Mouse (Mus musculus): Measurements from ENCODE around the gene Ctdsp2. TPM values are rescaled to one million over a fixed set of nuclear protein-coding genes. Genes with fewer than 3 reads are reported as not detected.
A peak's percentile ranks its signal among the peaks of the same experiment; 100 is the strongest.

The Ctdsp2 gene
- total RNA-seq (2021): 10 to 100 TPM; 81.2 to 83.8 TPM
- long read RNA-seq, experiment 1, full-length matches to known transcripts: 22 of 30 reads
- long read RNA-seq, experiment 1, partial matches to known transcripts: 1 of 30 reads
- long read RNA-seq, experiment 1, other reads (novel, unspliced or antisense): 7 of 30 reads
- long read RNA-seq, experiment 2, full-length matches to known transcripts: 7 of 22 reads
- long read RNA-seq, experiment 2, partial matches to known transcripts: 1 of 22 reads
- long read RNA-seq, experiment 2, other reads (novel, unspliced or antisense): 14 of 22 reads

DNA sequence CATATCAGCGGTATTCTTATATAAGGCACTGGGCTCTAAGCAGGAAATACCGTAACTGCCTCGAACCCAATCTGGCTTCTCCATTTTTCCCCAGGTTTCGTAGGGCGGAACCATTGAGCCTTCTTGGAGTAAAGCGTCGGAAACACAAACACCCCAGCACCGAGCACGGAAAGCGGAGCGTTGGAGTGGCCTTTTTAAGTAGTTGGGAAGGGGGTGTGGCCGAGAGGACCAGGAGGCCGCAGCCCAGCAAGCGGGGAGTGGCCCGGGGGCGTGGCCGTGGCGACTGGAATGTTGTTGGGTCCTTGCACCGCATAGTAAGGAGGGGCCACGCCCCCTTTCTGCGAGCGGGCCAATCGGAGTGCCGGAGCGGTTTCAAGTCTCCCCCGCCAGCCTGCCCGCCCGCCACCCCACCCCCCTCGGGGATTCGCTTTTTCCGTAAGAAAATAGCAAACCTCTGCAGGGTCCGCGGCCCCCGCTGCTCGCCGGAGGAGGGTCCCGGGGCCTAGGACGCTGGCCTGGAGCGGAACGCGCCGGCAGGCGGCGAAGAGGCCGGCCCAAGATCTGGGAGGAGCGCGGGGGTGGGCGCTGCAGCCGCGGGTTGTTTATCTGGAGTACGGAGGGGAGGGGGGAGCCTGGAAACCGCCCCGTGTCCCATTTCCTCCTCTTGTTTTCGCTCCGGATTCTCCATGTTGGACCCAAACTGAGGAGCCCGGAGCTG lies at the start of gene Ctdsp2:
TSS of gene Ctdsp2 (plus strand) at position 441 of the 718 bp plus-strand sequence.
- DNase-seq (ENCODE audit: low spot score in 2 of 2): peak; percentile 99 to 100

DNA sequence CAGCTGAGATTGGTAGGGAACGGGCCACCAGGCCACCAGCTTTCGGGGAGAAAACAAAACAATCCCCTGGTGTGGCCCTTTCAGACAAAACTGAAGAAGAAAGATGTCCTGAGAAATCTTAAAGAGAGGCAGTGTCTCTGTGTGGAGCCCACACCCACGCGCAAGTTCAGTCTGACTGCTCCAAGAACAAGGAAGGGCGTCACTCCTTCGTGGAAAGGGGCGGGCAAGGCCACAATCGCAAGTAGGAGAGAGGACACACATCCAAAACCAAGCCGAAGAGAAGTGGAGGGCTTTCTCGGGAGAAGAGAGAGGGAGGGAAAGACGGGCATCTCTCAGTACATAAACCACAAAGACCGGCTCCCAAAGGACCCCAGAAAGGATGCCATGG lies 49.7 kb upstream of the Ctdsp2 start:
- peak in 1 of 2 experiments; percentile 41 for DNase-seq (ENCODE audit: low spot score in 2 of 2)

DNA sequence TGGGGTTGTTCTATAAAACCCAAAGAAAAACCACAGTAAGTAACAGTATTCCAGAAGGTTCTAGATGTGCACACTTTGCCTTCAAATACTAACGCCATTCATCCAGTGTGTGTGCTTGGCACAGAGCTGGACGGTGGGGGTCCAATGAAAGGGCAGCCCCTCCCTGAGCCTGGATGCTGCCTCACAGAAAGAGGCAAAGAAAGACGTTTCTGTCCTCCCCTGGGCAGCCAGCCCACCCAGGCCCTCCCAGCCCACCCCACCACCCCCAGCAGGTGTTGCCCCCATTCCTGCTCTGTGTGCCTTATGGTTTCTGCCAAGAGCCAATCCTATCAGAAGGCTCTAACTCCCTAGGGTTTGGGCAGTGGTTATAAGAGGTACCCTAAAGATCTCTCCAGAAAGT lies 49.0 kb upstream of the Ctdsp2 start:
- DNase-seq (ENCODE audit: low spot score in 2 of 2): no peak

DNA sequence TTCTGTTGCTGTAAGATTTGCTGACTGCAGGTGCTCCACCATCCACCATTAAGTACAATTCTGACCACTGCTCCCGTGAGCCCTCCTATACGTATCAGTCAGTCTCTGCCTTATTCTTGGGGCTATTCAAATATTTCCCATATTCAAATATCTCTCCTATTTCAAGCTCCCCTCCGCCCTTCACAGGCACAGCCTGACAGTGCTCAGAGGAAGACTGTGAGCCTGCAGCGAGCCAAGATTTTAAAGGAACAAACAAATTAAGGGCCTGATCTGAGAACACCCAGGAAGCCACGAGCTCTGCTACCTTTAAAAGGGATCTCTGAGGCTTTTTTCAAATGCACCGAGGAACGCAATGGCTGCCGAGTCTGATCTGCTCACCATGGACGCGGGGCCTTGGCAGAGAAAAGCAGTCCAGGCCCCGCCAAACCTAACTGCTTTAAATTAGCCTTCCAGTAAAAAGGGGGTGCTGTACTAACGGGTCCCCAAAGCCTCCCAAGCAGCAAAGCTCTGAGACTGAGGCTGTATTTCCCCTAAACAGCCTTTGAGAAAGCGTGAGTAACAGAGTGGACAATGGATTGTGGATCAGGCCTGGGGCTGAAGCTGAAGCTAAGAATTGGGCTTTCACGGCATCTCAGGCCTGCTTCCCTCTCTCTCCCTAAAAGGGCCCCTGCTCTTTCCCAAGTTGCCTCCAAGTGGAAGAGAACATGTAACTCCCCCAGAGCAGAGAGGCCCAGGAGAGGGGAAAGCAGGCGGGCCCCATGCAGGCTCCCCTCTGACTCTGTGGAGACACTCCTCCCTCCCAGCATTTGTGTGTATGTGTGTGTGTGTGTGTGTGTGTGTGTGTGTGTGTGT lies 48.0 kb upstream of the Ctdsp2 start:
- DNase-seq (ENCODE audit: low spot score in 2 of 2): no peak

DNA sequence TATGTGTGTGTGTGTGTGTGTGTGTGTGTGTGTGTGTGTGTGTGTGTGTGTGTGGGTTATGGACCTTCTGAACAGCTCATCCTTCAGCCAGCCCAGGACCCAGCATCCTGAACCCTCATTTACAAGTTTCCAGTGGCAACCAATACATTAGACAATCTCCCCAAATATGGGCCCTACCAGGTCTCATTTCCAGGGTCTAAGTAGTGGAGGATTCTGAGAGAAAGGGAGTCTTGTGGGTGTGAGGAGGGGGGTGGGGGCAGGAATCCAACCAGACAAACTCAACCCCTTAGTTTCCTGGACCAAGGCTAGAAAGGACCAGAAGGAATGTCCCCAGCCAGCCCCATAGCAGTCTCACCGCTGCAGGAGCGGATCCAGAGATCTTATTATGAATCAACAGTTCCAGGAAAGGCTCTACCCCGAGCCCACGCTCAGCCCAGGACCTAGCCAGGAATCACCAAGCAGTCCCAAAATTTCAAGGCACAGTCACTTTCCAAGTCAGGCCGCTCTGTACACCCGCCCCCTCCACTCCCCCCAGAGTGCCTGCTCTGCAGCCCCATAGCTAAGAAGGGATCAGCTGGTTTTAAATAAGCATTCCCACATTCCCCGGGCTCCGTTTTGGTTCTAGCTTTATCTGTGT lies 47.3 kb upstream of the Ctdsp2 start:
- DNase-seq (ENCODE audit: low spot score in 2 of 2): peak; percentile 54 to 76

DNA sequence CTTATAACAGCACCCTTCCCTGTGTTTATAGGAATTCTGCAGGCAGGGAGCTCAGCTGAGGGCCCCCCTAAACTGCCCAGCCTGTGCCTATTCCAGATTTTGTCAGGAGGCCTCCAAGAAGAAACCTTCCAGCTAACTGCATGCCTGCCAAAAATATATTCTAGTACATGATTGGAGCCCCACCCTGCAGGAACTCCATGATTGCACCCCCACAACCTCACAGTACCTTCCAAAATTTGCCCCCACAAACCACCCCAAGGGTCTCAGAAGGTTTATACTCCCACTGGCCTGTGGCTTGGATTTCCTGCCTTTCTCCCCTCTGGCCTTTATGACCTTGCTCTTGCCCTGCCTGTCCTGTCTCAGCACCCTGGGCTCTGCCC lies 46.8 kb upstream of the Ctdsp2 start:
- DNase-seq (ENCODE audit: low spot score in 2 of 2): no peak

DNA sequence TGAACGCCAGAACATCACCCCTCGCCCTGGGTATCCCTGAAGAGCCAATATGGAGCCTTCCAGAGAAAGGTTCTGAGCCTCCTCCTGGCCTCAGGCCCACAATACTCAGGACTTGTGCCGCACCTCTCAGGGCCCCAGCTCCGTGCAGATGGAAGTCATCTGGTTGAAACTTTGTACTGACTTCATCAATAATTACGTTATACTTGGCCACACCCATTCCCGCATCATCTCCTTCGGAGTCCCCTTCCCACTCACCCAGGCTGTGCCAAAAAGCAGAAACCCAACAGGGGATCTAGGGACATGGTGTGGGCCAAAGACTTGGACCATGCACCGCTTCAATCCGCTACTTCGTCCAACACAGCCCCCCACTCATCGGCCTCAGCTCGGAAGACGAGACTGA lies 44.0 kb upstream of the Ctdsp2 start:
- DNase-seq (ENCODE audit: low spot score in 2 of 2): no peak

DNA sequence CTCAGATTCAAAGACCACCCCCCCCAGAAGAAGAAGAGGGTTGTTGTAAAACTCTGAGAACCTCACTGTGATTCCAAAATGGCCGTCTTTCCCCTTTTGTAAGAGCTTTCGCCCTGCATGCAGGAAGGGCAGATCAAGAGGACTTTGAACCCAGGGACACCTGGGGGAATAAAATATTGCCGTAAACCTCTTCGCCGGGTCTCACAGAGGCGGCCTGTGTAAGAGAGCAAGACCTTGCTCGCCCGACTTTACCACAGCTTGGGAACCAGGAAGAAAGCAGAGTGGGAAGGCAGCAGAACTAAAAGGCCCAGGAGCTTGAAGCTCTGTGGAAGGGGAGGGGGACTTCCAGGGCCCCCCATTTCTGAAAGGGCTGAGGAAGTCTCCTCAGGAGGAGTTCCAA lies 43.4 kb upstream of the Ctdsp2 start:
- DNase-seq (ENCODE audit: low spot score in 2 of 2): no peak

DNA sequence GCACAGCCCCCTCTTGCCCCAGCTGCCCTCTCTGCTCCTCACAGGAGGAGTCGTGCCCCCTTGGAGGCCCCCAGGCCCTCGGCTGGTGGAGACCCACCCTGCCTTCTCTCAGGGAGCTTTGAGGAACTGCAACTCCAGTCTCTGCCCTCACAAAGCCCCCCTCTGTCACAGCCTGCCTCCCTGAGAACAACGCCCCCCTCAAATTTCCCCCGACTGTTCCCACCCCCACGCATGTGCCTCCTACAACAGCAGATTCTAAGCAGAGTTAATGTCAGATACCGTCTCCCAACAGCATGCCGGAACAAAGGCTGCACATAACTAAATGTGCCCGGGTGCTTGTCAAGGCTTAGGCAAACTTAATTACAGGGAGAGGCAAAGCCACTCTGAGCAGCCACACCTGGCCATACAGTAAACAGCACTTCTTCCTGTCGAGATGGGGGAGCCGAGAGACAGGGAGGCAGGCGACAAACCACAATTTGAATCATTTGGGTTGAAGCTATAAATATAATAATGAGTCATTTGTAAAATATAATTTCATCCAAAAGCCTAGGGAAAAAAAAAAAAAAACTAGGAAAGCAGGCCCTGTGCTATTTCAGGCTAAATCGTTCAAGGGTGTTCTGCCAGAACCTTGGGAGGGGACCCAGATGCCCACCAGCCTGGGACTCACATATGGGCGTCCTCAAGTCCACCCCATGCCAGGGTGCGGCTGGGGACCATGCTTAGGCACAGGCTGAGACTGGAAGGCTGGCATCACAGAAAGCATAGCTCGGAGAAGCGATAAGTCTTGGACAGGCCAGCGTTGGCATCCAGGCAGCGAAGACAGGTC lies 42.7 kb upstream of the Ctdsp2 start:
- peak; percentile 37 to 58 for DNase-seq (ENCODE audit: low spot score in 2 of 2)

DNA sequence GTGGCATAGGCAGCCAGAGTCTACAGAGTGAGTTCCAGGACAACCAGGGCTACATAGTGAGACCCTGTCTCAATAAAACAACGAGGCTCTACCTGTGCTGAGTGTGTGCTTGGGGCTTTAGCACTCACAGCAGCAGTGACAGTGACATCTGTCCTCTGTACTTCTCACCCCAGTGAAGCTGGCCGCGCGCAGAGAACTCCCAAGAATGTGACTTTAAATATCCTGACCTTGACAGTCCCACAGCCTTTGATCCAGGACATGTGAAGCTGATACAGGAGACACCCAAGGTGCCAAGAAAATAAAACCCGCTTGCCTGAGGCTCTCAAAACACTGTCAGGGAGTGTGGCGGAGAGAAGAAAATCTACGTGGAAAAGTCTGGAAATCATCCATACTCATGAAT lies 37.6 kb upstream of the Ctdsp2 start:
- no peak for DNase-seq (ENCODE audit: low spot score in 2 of 2)

DNA sequence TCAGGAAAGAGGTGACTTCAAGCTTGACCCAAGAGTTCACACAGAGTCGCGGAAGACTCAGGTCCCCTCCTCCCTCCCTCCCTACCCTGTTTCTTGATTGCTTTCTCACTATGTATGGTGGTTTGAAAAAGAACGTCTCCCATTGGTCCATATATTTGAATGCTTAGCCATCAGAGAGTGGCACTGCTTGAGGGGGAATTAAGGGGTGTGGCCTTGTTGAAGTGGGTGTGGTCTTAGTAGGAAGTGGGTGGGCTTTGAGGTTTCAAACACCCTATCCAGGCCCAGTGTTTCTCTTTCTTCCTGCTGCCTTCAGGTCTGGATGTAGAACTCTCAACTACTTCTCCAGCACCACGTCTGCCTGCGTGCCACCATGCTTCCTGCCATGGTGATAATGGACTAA lies 33.0 kb upstream of the Ctdsp2 start:
- DNase-seq (ENCODE audit: low spot score in 2 of 2): no peak

DNA sequence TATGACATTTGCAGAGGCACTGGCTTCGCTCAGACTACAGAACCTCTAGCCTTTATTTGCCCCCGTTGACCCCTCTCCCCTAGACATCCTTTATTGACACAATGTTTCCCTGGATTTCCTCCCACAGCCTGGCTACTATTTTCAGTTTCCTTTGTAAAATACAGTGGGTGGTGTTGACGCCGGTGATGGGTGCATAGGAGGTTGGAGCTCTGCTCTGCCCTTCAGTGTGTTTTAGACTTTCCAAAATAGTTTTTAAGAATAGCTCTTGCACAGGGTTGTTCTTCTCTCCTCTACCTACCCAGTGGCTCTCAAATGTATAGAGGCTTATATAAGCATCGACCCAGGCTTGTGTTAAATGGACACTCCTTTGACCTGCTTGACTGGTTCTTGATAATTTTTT lies 28.7 kb upstream of the Ctdsp2 start:
- no peak for DNase-seq (ENCODE audit: low spot score in 2 of 2)

DNA sequence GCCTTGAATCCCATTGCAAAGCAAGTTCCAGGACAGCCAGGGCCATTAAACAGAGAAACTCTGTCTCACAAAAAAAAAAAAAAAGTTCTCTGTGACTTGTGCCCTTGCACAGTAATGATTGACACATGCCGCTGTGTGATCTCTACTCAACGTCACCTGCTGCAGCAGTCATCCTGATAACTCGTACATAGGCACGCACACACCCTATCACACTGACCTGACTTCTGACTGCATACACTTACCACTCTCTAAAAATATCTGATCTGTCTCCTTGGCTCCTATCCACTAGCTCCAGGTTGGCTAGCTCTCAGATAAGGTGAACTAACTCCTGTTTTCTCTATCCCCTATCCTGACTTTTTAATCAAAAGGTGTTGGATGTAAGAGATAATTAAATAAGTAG lies 27.9 kb upstream of the Ctdsp2 start:
- no peak for DNase-seq (ENCODE audit: low spot score in 2 of 2)

DNA sequence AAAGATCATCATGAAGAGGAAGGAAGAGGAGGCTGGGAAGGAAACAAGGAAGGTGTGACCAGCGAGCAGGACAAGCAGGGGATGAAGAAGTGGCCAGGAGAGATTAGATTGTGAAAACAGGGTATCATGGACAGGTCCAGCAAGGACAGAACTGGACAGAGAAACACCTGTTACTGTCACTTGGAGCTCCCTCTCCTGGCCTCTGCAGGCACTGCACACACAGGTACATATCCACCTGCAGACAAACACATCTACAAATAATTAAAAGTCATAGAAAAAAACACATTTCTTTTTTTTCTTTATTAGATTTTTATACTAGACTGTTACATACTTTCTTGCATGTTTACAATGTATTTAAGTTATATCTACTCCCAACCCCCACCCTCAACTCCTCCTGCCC lies 26.1 kb upstream of the Ctdsp2 start:
- no peak for DNase-seq (ENCODE audit: low spot score in 2 of 2)

DNA sequence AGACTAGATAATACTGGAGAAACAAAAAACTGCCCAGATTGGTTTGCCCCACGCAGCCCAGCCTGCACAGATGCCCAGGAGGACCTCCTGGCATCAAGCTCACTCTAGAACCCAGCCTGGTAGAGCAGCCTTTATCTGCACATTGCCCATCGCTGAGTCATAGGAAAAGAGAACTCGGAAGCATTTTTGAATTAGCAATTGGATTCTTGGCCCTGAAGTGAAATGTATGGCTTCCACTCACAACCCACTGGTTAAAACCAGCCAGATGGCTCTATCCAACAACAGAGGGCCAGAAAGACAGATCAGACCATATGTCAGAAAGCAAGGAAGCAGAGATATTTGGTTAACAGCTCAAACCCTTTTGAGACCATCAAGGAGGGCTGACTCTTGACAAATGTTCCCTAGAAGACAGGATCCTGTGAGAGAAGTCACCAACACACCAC lies 25.5 kb upstream of the Ctdsp2 start:
- peak; percentile 50 to 71 for DNase-seq (ENCODE audit: low spot score in 2 of 2)

DNA sequence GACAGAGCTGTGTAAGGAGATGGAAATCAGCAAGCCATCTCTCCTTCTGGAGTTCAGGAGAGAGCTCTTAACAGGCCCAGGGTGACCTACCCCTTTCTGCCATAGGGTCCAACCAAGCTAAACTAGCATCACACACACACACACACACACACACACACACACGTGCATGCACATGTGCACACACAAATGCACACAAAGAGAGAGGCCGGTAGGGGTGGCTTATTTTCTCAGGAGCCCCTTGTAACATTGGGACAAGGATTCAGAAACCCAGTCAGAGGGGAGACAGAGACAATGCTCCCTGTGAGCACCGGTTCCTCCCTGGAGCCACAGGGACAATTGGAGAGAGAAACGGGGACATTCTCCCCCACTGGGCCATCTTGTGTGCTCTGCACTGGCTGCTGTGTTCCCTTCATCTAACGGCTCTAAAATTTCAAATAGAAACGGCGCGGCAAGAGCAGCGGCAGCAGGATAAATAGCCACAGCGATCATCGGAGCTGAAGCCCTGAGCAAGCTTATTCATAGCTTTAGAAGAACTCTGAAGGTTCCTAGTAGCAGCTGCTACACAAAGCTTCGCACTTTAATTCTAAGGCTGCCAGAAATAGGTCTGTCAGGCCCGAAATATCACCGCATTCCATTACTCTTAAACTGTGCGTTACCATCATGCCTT lies 21.7 kb upstream of the Ctdsp2 start:
- peak in 1 of 2 experiments; percentile 21 for DNase-seq (ENCODE audit: low spot score in 2 of 2)

DNA sequence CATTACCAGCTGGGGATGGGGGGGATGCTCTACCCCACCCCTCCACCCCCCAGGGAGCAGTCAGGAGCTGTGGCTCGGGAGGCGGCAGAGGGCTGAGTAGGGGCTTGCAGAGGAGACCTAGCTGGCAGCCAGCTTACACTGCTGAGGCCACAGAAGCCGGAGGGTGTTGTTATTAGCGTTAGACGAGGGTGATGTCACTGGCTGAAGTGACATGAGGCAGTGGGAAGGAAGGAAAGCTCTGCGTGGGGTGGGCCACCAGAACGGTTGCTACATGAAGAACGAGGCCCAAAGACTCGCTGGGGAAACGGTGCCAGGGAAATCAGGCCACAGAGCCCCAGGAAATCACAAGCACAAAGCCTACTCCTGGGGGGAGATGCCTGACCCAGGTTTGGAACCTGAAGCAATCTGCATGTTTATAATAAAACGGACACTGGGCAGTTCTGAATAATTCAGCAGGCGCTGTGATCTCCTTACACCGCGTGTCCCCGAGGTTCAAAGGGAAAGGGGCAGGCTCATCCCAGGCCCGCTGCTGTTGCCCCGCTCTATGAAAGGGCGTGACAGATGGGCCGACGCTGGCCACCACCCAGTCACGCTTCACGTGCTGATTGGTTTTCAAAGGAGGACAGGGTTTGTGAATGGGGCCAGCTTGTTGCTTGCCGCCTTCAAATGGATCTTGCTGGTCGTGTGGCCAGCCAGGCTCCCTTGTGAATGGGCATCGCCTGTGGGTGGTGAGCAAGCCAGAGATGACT lies 21.0 kb upstream of the Ctdsp2 start:
- peak; percentile 38 to 55 for DNase-seq (ENCODE audit: low spot score in 2 of 2)

DNA sequence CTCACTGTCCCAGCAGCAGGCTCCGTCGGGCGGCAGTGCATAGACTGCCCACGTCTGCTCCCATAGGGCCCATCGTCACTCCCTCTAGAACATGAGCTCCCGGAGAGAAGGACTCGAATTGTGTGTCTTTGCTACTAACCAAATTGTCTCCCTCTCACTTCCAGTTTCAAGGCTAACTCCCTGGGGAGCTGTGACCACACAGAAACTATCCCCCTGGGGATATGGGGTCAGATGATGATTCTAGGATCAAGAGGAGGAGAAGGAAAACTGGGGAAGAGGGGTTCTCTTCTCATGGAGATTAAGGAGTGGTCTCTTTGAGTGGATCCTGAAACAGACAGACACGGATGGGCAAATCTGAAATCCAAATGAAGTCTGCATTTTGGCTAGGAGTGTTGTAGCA lies 18.0 kb upstream of the Ctdsp2 start:
- DNase-seq (ENCODE audit: low spot score in 2 of 2): no peak

DNA sequence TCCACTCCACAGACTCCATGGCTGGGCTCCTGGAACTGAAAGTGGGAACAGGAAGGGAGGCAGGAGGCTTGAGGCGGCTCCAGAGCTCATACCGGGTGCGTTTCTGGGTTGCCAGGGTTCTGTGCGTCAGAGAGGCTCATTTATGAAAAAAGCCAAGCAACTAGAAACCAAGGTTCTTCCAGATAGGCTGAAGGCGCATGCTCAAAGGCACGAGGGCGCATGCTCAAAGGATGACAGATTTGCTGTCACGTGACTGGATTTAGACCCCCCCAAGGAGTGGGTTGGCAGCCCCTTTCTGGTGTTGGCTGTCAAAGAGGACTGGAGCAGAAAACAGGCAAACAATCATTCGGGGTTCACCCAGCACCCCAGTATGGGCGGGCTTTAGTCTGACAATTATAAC lies 16.8 kb upstream of the Ctdsp2 start:
- DNase-seq (ENCODE audit: low spot score in 2 of 2): no peak

Measured in left cerebral cortex, adult 18-20 months (tissue).